Mouse (Mus musculus): ENCODE measurements around the gene Ephb2. TPM values are rescaled to one million over a fixed set of nuclear protein-coding genes. Genes with fewer than 3 reads are reported as not detected.

Ephb2 gene
- polyA plus RNA-seq, 1 experiment = 0.49 TPM

GRCm38 (mm10) chr4:136705091-136705490 is 130.7 kb downstream of the Ephb2 start:
- TF ChIP-seq CTCF (IDR thresholded peaks at IDR 0.05; ENCODE audit: control insufficient read depth, insufficient read depth, insufficient replicate concordance, low read depth, low read length) = no peak
- TF ChIP-seq POLR2A (IDR thresholded peaks at IDR 0.05; ENCODE audit: control insufficient read depth, low read depth, low read length) = no peak
- no peak overlapping the region for H3K4me3 ChIP-seq (ENCODE audit: control insufficient read depth, low read depth, low read length)
- H3K27ac ChIP-seq (ENCODE audit: control insufficient read depth, insufficient read depth, low read depth, low read length) = no peak overlapping the region
- H3K27me3 ChIP-seq (ENCODE audit: control insufficient read depth, insufficient read depth, low read length) = no peaks in the 10 kb centered on the region
- no peaks in the 10 kb centered on the region for H3K36me3 ChIP-seq (ENCODE audit: control insufficient read depth, insufficient read depth, low read length)
- H3K4me1 ChIP-seq (ENCODE audit: control insufficient read depth, insufficient read depth, low read length) = no peaks in the 10 kb centered on the region

GRCm38 (mm10) chr4:136704551-136704950 is 131.2 kb downstream of the Ephb2 start:
- no peak for TF ChIP-seq CTCF (IDR thresholded peaks at IDR 0.05; ENCODE audit: control insufficient read depth, insufficient read depth, insufficient replicate concordance, low read depth, low read length)
- no peak for TF ChIP-seq POLR2A (IDR thresholded peaks at IDR 0.05; ENCODE audit: control insufficient read depth, low read depth, low read length)
- H3K4me3 ChIP-seq (ENCODE audit: control insufficient read depth, low read depth, low read length) = no peak overlapping the region
- no peak overlapping the region for H3K27ac ChIP-seq (ENCODE audit: control insufficient read depth, insufficient read depth, low read depth, low read length)
- no peaks in the 10 kb centered on the region for H3K4me1 ChIP-seq (ENCODE audit: control insufficient read depth, insufficient read depth, low read length)
- H3K36me3 ChIP-seq (ENCODE audit: control insufficient read depth, insufficient read depth, low read length) = no peaks in the 10 kb centered on the region
- H3K27me3 ChIP-seq (ENCODE audit: control insufficient read depth, insufficient read depth, low read length) = no peaks in the 10 kb centered on the region

- Histone ChIP-seq H3K4me3 (ENCODE audit: control insufficient read depth, low read depth, low read length) (no peak overlapping the region), H3K27me3 (ENCODE audit: control insufficient read depth, insufficient read depth, low read length) (no peaks in the 10 kb centered on the region), H3K4me1 (ENCODE audit: control insufficient read depth, insufficient read depth, low read length) (no peaks in the 10 kb centered on the region), H3K36me3 (ENCODE audit: control insufficient read depth, insufficient read depth, low read length) (no peaks in the 10 kb centered on the region), H3K27ac (ENCODE audit: control insufficient read depth, insufficient read depth, low read depth, low read length) (no peak overlapping the region)
- no peak for TF ChIP-seq CTCF (IDR thresholded peaks at IDR 0.05; ENCODE audit: control insufficient read depth, insufficient read depth, insufficient replicate concordance, low read depth, low read length)
- TF ChIP-seq POLR2A (IDR thresholded peaks at IDR 0.05; ENCODE audit: control insufficient read depth, low read depth, low read length) = no peak
Observed at GRCm38 (mm10) chr4:136703351-136703750, 132.4 kb downstream of the Ephb2 start.

GRCm38 (mm10) chr4:136702456-136702855 is 133.3 kb downstream of the Ephb2 start:
- Histone ChIP-seq H3K4me3 (ENCODE audit: control insufficient read depth, low read depth, low read length) (no peak overlapping the region), H3K27ac (ENCODE audit: control insufficient read depth, insufficient read depth, low read depth, low read length) (no peak overlapping the region), H3K27me3 (ENCODE audit: control insufficient read depth, insufficient read depth, low read length) (no peaks in the 10 kb centered on the region), H3K4me1 (ENCODE audit: control insufficient read depth, insufficient read depth, low read length) (no peaks in the 10 kb centered on the region), H3K36me3 (ENCODE audit: control insufficient read depth, insufficient read depth, low read length) (no peaks in the 10 kb centered on the region)
- no peak for TF ChIP-seq CTCF (IDR thresholded peaks at IDR 0.05; ENCODE audit: control insufficient read depth, insufficient read depth, insufficient replicate concordance, low read depth, low read length)
- TF ChIP-seq POLR2A (IDR thresholded peaks at IDR 0.05; ENCODE audit: control insufficient read depth, low read depth, low read length) = no peak

GRCm38 (mm10) chr4:136701236-136701635 is 134.6 kb downstream of the Ephb2 start:
- Histone ChIP-seq H3K27ac (ENCODE audit: control insufficient read depth, insufficient read depth, low read depth, low read length) (no peak overlapping the region), H3K4me3 (ENCODE audit: control insufficient read depth, low read depth, low read length) (no peak overlapping the region), H3K4me1 (ENCODE audit: control insufficient read depth, insufficient read depth, low read length) (no peaks in the 10 kb centered on the region), H3K27me3 (ENCODE audit: control insufficient read depth, insufficient read depth, low read length) (no peaks in the 10 kb centered on the region), H3K36me3 (ENCODE audit: control insufficient read depth, insufficient read depth, low read length) (no peaks in the 10 kb centered on the region)
- TF ChIP-seq CTCF (IDR thresholded peaks at IDR 0.05; ENCODE audit: control insufficient read depth, insufficient read depth, insufficient replicate concordance, low read depth, low read length) (no peak), POLR2A (IDR thresholded peaks at IDR 0.05; ENCODE audit: control insufficient read depth, low read depth, low read length) (no peak)

- H3K27me3 ChIP-seq (ENCODE audit: control insufficient read depth, insufficient read depth, low read length) = no peaks in the 10 kb centered on the region
Observed at GRCm38 (mm10) chr4:136699084-136699450, 136.7 kb downstream of the Ephb2 start.

GRCm38 (mm10) chr4:136698404-136699083 is 137.2 kb downstream of the Ephb2 start:
- no peak for TF ChIP-seq CTCF (IDR thresholded peaks at IDR 0.05; ENCODE audit: control insufficient read depth, insufficient read depth, insufficient replicate concordance, low read depth, low read length)
- no peak for TF ChIP-seq POLR2A (IDR thresholded peaks at IDR 0.05; ENCODE audit: control insufficient read depth, low read depth, low read length)
- Histone ChIP-seq H3K27ac (ENCODE audit: control insufficient read depth, insufficient read depth, low read depth, low read length) (no peak overlapping the region), H3K4me1 (ENCODE audit: control insufficient read depth, insufficient read depth, low read length) (no peaks in the 10 kb centered on the region)

More at GRCm38 (mm10) chr4:136699084-136699450, 136.7 kb downstream of the Ephb2 start:
- no peaks in the 10 kb centered on the region for H3K4me1 ChIP-seq (ENCODE audit: control insufficient read depth, insufficient read depth, low read length)
- H3K4me3 ChIP-seq (ENCODE audit: control insufficient read depth, low read depth, low read length) = no peak overlapping the region
- no peak overlapping the region for H3K27ac ChIP-seq (ENCODE audit: control insufficient read depth, insufficient read depth, low read depth, low read length)
- H3K36me3 ChIP-seq (ENCODE audit: control insufficient read depth, insufficient read depth, low read length) = no peaks in the 10 kb centered on the region
- TF ChIP-seq CTCF (IDR thresholded peaks at IDR 0.05; ENCODE audit: control insufficient read depth, insufficient read depth, insufficient replicate concordance, low read depth, low read length) = no peak
- TF ChIP-seq POLR2A (IDR thresholded peaks at IDR 0.05; ENCODE audit: control insufficient read depth, low read depth, low read length) = no peak

More at GRCm38 (mm10) chr4:136698404-136699083, 137.2 kb downstream of the Ephb2 start:
- no peaks in the 10 kb centered on the region for H3K36me3 ChIP-seq (ENCODE audit: control insufficient read depth, insufficient read depth, low read length)
- H3K27me3 ChIP-seq (ENCODE audit: control insufficient read depth, insufficient read depth, low read length) = no peaks in the 10 kb centered on the region
- H3K4me3 ChIP-seq (ENCODE audit: control insufficient read depth, low read depth, low read length) = no peak overlapping the region

All from testis, adult 2 months (tissue).